Mouse (Mus musculus): ENCODE measurements at regions not wholly inside any gene's neighbourhood (a gene's known extent, or its start where the extent isn't known, plus 50 kb on each side); places are given as distances from the start of the nearest gene placed in this dataset.

DNA sequence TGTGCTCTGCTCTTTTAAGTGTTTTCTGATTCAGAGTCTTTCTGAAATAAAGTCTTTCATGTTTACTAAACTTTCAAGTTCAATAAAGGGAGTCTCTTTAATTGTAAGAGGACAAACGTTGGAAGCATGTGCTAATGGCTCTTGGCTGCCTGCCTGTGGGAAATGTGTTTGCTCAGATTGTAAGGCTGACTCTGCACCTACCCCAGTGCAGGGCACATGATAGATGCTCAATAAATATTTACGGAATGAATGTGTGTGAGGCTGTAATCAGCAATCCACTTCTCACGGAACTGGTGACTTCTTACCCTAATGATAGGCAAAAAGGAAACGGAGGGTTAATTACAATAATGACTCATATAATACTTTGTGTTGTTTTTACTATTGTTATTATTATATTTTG lies 389.0 kb upstream of the Klf4 start:
- DNase-seq, result no peak

GRCm38 (mm10) chr4:55894116-55894885 lies 362.0 kb upstream of the Klf4 start:
- DNase-seq, result no peak

DNA sequence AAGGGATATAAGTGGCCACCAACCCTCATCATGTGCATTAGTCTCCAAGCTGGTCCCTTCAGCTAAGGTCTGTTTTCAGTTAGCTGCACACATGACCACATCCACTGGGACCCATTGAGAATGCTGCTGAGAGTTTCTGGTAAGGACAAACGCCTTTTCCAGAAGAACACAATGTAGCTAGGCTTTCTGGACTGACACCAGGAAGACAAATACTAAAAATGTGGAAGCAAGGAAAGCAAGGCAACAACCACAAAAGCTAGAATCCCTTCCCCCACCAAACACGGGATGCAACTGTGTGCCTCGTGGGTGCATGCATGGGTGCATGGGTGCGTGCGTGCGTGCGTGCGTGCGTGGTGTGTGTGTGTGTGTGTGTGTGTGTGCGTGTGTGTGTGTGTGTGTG lies 359.4 kb upstream of the Klf4 start:
- DNase-seq, result no peak

DNA sequence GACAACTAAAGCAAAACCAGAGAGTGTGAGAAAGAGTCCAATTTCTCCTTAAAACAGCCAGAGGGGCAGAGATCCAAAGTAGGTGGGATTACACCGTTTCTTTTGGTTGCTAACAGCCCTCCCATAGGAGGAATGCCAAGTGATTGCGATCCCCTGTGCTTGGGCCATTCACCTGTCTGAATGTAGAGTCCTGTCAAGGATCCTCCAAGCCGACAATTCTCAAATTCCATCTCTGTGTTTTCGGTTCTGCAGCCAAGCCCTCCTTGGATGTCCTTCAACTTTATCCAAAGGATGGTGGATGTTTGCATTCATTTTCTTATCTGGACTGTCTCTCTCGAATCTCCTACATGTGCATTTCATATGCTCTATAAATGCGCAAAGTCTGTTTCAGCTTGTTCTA lies 355.3 kb upstream of the Klf4 start:
- no peak for DNase-seq

DNA sequence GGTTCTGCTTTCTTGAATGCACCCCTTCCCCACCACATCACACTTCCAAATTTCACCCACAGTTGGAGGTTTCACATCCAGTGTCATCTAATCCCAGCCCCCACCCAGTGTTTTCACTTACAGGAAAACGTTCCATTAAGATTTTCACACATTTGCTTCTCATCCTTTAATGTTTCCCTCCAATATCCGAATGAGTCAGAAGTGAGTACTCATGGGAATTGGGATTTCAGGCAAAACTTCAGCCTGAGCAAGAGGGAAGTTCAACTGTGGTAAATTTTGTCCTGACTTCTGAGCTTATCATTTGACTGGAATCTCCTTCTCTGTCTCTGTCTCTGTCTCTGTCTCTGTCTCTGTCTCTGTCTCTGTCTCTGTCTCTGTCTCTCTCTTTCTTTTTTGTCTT lies 350.3 kb upstream of the Klf4 start:
- DNase-seq, result no peak

DNA sequence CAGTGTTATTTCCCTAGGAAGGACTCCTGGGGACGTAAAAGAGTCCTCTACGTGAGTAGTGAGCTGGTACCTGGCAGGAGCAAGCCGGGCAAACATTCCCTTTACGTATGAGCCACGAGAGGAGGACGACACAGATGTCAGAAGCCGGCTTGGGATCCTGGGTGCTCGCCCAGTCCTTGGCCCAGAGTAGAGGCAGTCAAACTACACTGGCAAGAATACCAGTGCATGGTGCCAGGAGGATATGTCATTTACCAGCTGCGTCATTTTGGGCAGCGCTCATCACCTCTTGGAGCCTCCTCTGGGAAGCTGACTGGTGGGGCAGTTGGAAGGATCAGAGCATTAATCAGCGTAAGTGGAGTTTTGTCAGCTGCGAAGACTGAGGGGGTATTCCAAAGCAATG lies 343.0 kb upstream of the Klf4 start:
- DNase-seq, result peak; percentile 29

GRCm38 (mm10) chr4:55874875-55875274 lies 342.6 kb upstream of the Klf4 start:
- DNase-seq, result no peak

- DNase-seq, result no peak
These were observed 342.0 kb upstream of the Klf4 start for GRCm38 (mm10) chr4:55874276-55874675.

DNA sequence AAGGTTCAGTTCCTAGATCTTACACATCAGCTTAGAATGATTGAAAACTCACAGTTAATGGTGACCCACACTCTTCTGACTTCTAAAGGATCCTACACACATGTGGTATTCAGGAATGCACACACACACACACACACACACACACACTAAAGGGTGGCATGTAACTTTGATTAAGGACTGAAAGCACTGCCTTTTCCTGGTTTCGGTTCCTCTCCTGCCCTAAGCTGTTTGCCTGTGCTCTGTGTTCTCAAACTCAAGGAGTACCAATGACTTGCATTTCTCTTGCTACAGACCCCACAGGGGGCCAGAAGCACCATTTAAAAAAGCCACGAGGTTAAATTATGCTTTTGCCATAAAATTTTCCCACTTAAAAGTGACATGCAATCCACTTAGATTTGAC lies 327.8 kb upstream of the Klf4 start:
- DNase-seq, result no peak

DNA sequence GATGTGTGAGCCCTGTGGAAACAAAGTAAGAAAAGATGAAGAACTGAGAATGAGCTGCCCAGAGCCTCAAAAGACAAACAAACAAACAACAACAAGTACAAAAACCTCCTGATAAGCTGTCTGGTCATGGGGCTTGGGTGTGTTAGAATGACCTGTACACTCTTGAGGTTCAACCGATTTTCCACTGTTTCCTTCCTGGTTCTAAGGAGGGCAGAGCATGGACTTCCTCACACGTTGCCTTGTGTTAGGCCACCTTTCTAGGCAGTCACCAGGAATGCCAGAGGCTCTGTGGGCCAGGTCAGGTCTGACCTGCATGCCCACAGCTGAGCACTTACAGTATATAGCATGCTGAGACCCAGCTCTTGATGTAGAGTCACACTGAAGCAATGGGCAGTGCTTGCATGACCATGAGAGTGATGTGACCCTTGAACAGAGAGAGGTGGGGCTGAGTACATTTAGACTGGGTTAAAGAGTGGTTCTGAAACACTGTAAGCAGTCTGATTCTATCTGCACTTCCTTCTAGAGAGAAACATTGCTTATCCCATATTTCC lies 327.0 kb upstream of the Klf4 start:
- no peak for DNase-seq

- DNase-seq, result no peak
These were observed 319.2 kb upstream of the Klf4 start for GRCm38 (mm10) chr4:55851430-55851829.

DNA sequence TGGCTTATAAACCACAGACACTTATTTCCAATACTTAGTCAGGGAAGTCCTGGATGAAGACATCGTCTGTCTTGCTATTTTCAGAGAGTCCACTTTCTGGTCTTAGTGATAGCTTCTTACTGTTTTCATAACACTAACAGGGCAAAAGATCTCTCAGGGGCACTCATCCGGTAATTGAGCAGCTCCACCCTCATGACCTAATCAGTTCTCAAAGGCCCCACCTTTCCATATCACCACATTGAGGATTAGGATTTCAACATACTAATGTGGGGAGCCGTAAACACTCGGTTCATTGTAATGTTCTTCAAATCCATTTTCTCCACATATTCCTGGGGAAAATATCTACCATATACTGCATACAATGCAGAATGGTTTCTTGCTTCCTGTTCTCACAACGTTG lies 318.8 kb upstream of the Klf4 start:
- DNase-seq, result no peak

- no peak for DNase-seq
These were observed 311.6 kb upstream of the Klf4 start for GRCm38 (mm10) chr4:55843727-55844401.

DNA sequence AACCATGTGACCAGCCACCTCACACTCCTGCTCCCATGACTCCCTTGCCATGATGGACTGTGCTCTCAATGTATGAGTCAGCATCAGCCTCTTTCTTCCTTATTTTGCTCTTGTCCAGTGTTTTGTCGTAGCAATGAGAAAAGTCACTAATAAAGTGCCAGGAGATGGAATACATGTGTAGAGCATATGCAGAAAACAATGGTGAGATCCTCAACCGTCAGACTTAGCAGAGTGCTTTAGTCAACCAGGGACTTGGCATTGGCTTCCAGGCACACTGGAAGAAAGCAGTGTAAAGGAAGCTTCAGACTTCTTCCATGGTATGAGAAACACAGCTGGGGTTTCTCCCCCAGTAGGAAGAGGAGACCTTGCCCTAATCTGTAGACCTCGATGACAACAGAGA lies 306.3 kb upstream of the Klf4 start:
- DNase-seq, result no peak

DNA sequence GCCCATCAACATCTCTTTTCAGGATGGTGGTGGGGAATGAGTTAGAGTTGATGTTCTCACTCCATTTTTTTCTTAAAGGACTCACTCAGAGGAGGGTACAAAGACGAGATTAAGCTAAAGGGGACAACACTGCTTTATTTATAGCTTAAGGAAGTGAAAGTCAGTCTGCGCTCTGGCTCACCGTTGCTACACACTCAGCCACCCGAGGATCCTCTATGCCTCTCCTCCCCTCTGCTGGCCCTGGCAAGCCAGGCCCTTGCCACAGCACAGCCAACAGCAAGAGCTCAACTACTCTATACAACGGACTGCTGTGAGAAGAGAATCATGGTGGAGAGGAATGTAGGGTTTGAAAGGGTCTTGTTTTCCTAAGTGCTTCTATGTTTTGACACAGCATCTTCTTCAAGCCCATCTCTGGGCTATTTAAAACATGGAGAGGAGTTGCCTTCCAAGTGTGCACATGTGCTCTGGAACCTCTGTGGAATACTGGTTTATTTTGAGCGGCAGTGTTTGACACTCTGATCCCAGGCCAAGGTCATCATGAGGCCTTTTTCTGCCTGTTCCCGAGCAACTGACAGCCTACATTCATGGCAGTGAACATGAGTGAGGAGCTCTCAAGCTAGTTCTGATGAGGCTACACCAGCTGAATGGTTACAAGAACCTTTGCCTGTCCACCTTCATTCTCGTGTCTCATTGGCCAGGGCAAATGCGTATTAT lies 291.9 kb upstream of the Klf4 start:
- no peak for DNase-seq

- no peak for DNase-seq
These were observed 291.3 kb upstream of the Klf4 start for GRCm38 (mm10) chr4:55823583-55823982.

DNA sequence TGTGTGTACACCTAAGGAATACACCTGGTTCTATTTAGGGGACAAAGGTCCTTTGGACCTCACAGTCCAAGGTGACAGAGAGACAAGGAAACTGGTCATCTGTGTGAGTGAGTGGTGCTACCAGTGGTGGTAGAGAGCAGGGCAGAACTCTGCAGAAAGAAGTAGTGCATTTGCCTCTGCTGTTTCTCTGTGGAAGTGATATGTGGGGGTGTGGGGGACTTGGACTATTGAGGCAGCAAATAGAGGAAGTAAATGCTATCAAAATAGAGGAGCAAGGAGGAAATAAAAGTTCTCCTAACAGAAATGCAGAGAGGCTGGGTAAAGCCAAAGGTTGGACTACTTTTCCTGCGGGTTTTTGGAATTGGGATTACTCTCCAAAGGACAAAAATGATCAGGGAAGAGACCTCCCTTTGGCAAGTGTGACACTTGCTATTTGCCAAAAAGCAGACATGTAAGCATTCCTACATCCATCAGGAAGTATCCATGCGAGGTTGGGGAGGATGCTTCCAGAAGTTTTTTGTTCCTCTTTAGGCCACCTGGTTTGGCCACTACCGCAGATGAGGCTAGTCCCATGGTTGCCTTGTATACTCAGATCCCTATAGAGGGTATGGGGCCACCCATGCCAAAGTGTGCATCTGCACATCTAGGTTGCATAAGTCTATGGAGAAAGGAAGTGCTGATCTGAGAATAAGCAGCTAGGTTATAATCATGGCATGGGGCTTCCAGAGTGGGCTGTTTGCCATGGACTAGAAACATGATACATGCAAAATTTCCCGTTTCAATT lies 285.0 kb upstream of the Klf4 start:
- no peak for DNase-seq

DNA sequence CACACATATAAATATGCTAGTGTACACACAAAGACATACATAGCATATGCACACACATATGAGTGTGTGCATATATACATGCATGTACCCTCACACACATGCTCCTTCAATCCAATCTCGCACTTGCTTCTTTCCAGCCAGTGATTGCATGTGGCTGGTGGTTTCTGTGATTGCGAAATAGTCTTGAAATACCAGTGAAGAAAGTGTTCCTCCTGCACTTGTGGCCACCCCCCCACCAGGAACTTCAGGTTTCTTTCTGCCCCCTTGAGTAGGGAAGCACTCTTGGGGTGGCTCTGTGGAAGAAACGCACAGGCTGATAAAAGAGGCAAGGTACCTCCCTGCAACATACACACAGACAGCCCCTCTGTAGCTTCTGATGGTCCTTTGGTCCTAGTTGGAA lies 283.6 kb upstream of the Klf4 start:
- no peak for DNase-seq

- DNase-seq, result no peak
These were observed 280.6 kb upstream of the Klf4 start for GRCm38 (mm10) chr4:55812846-55813245.

DNA sequence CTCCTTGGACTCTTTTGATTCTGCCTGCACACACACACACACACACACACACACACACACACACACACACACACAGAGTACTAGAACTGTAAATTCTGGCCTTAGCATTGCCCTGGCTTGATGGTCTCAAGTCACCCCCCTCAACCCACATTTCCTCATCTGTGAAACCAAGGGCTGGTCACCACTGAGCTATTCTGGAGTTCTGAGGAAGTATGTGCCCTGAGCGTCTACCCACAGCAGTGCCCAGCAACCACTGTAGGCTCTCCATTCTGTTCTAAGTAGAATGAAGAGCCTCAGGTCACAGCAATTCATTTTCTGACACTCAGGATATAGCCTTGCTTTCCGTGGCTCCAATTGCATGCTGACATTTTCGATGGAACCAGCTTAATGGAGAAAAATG lies 279.4 kb upstream of the Klf4 start:
- DNase-seq, result no peak

GRCm38 (mm10) chr4:55808501-55808900 lies 276.2 kb upstream of the Klf4 start:
- DNase-seq, result peak; percentile 4

DNA sequence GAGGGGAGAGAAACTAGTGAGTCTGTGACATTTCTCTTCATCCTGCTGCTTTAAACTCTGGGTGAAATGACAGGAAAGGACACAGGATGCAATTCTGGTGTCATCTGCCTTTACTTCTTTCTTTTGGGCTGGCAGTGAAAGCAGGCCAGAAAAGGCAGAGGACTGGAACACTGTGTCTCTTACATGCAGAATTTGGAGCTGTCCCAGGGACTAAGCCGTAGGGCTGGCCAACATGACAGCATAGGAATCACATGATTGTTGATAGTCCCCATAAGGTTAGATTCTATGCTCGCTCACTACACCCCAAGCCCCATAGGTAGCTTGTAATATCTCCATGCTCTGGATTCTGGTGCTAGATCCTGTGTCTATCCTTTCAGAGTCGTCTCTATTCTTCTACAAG lies 274.5 kb upstream of the Klf4 start:
- DNase-seq, result no peak
